Mouse (Mus musculus) heart, postnatal 0 days (tissue): ENCODE data around the gene Ager.

Experiments used
- CTCF ChIP-seq: IDR thresholded peaks from 2 replicates; pipeline ENCODE4 v1.5.1; 2016; ENCODE audit warnings: antibody characterized with exemption, control low read depth, low read depth
- EP300 ChIP-seq: IDR thresholded peaks from 2 replicates; pipeline ENCODE4 v1.6.1; 2016; ENCODE audit warnings: antibody characterized with exemption, low read depth

GRCm38 (mm10) chr17:34603375-34604060, 5.9 kb downstream of the Ager start, which contains the start of gene Rnf5:
- peak; percentile 92 for TF ChIP-seq EP300
- no peak for TF ChIP-seq CTCF
